ENCODE assay signal across 13 mouse cellular contexts in genomic region chr12:79684338-79684737, GRCm38 (mm10).
DNase-seq lines count a peak whose midpoint lies in the region; ATAC-seq and TF ChIP-seq lines count a peak whose summit lies in the region.
"Had no signal": no experiment of that assay in that cellular context is flagged by ENCODE, and none has a peak within 500 bp of the region (broad histone marks: within the 10 kb centered on the region; RNA-seq: fewer than 3 reads in every experiment).

No protein-coding gene starts in this region.

- H3K36me3 ChIP-seq in intestine, embryonic 16.5 days (ENCODE audit: control insufficient read depth, insufficient read depth, low read length) = no peaks in the 10 kb centered on the region
- no peaks in the 10 kb centered on the region for H3K36me3 ChIP-seq in intestine, embryonic 15.5 days
- H3K36me3 ChIP-seq in midbrain, postnatal 0 days (ENCODE audit: insufficient read depth, low read length) = no peaks in the 10 kb centered on the region
- no peaks in the 10 kb centered on the region for H3K36me3 ChIP-seq in midbrain, embryonic 10.5 days
- H3K36me3 ChIP-seq in limb, embryonic 12.5 days = no peaks in the 10 kb centered on the region
- H3K36me3 ChIP-seq: forebrain, embryonic 15.5 days had no signal

- no peaks in the 10 kb centered on the region for H3K9me3 ChIP-seq in intestine, embryonic 16.5 days (ENCODE audit: control insufficient read depth, low read length)
- no peaks in the 10 kb centered on the region for H3K9me3 ChIP-seq in intestine, embryonic 15.5 days
- H3K9me3 ChIP-seq in midbrain, postnatal 0 days (ENCODE audit: low read length) = no peaks in the 10 kb centered on the region
- no peaks in the 10 kb centered on the region for H3K9me3 ChIP-seq in midbrain, embryonic 10.5 days (replicated peaks)
- no peaks in the 10 kb centered on the region for H3K9me3 ChIP-seq in limb, embryonic 12.5 days
- H3K9me3 ChIP-seq: forebrain, embryonic 15.5 days had no signal

- no peak for ATAC-seq in intestine, embryonic 16.5 days
- no peak for ATAC-seq in intestine, embryonic 15.5 days
- ATAC-seq in midbrain, postnatal 0 days (ENCODE audit: low FRiP score) = no peak
- ATAC-seq in limb, embryonic 12.5 days (ENCODE audit: insufficient number of reproducible peaks, insufficient read depth, low FRiP score, low TSS enrichment, low read depth) = no peak
- ATAC-seq: forebrain, embryonic 15.5 days had no signal

- no peak overlapping the region for H3K4me3 ChIP-seq in intestine, embryonic 16.5 days (ENCODE audit: low read length)
- H3K4me3 ChIP-seq in intestine, embryonic 15.5 days (replicated peaks) = no peak overlapping the region
- no peak overlapping the region for H3K4me3 ChIP-seq in midbrain, postnatal 0 days (ENCODE audit: low read depth, low read length)
- H3K4me3 ChIP-seq in midbrain, embryonic 10.5 days = no peak overlapping the region
- no peak overlapping the region for H3K4me3 ChIP-seq in limb, embryonic 12.5 days (replicated peaks)
- H3K4me3 ChIP-seq: forebrain, embryonic 15.5 days had no signal

- H3K27me3 ChIP-seq in intestine, embryonic 16.5 days (replicated peaks; ENCODE audit: control insufficient read depth, insufficient read depth, low read length) = no peaks in the 10 kb centered on the region
- H3K27me3 ChIP-seq in intestine, embryonic 15.5 days (replicated peaks) = no peaks in the 10 kb centered on the region
- no peaks in the 10 kb centered on the region for H3K27me3 ChIP-seq in midbrain, postnatal 0 days (ENCODE audit: insufficient read depth, low read length)
- no peaks in the 10 kb centered on the region for H3K27me3 ChIP-seq in midbrain, embryonic 10.5 days (ENCODE audit: low read depth, poor library complexity, severe bottlenecking)
- H3K27me3 ChIP-seq in limb, embryonic 12.5 days = no peaks in the 10 kb centered on the region; the same call in 1 of the 2 replicates
- H3K27me3 ChIP-seq: forebrain, embryonic 15.5 days had no signal

- 84% methylated on average over 2 of the region's 2 CpGs for WGBS in intestine, embryonic 16.5 days
- 82% methylated on average over 2 of the region's 2 CpGs for WGBS in intestine, embryonic 15.5 days
- WGBS in midbrain, postnatal 0 days = 88% methylated on average over 2 of the region's 2 CpGs
- WGBS in midbrain, embryonic 10.5 days = 95% methylated on average over 2 of the region's 2 CpGs
- 85% methylated on average over 2 of the region's 2 CpGs for WGBS in limb, embryonic 12.5 days

- H3K4me1 ChIP-seq in intestine, embryonic 16.5 days (ENCODE audit: control insufficient read depth, insufficient read depth, low read length) = peaks cover 15% of the 10 kb centered on the region
- H3K4me1 ChIP-seq in intestine, embryonic 15.5 days (replicated peaks) = peaks cover 32% of the 10 kb centered on the region
- H3K4me1 ChIP-seq in midbrain, postnatal 0 days (ENCODE audit: insufficient read depth, low read length) = no peaks in the 10 kb centered on the region
- H3K4me1 ChIP-seq in midbrain, embryonic 10.5 days = peaks cover 65% of the 10 kb centered on the region
- peaks cover 61% of the 10 kb centered on the region for H3K4me1 ChIP-seq in limb, embryonic 12.5 days (replicated peaks)

- H3K4me2 ChIP-seq in intestine, embryonic 16.5 days (ENCODE audit: low read depth, low read length) = no peak overlapping the region
- no peak overlapping the region for H3K4me2 ChIP-seq in intestine, embryonic 15.5 days (replicated peaks)
- no peak overlapping the region for H3K4me2 ChIP-seq in midbrain, postnatal 0 days (ENCODE audit: low read depth, low read length, poor library complexity, severe bottlenecking)
- no peak overlapping the region for H3K4me2 ChIP-seq in limb, embryonic 12.5 days
- H3K4me2 ChIP-seq: forebrain, embryonic 15.5 days had no signal

- DNase-seq in midbrain, postnatal 0 days (ENCODE audit: low spot score) = no peak
- no peak for DNase-seq in midbrain, embryonic 10.5 days (ENCODE audit: low spot score)
- no peak for DNase-seq in testis, postnatal 10 days (ENCODE audit: low spot score)
- no peak for DNase-seq in frontal cortex, adult 2 months (ENCODE audit: extremely low spot score in 1 of 2, low spot score in 1 of 2)
- DNase-seq: cerebellum, adult 2 months; embryo, embryonic 11 days; heart, postnatal 36 days; kidney, adult 11 months; thymus, postnatal 25 days had no signal

- 0 out of 2 replicates have a peak, but pooled peaks have one; percentile 11 for TF ChIP-seq CTCF in midbrain, postnatal 0 days (IDR thresholded peaks at IDR 0.05)

- H3K27ac ChIP-seq in intestine, embryonic 16.5 days (ENCODE audit: low read length) = peak overlapping the region; percentile 29
- H3K27ac ChIP-seq in intestine, embryonic 15.5 days = no peak overlapping the region
- H3K27ac ChIP-seq in midbrain, postnatal 0 days (ENCODE audit: low read depth, low read length) = no peak overlapping the region
- H3K27ac ChIP-seq in midbrain, embryonic 10.5 days (replicated peaks) = no peak overlapping the region
- peak overlapping the region; percentile 84 for H3K27ac ChIP-seq in limb, embryonic 12.5 days
- H3K27ac ChIP-seq: forebrain, embryonic 15.5 days had no signal

- no peak overlapping the region for H3K9ac ChIP-seq in intestine, embryonic 16.5 days (ENCODE audit: low read depth, low read length)
- H3K9ac ChIP-seq in intestine, embryonic 15.5 days = no peak overlapping the region
- no peak overlapping the region for H3K9ac ChIP-seq in midbrain, postnatal 0 days (replicated peaks; ENCODE audit: low read length, poor library complexity, severe bottlenecking)
- no peak overlapping the region for H3K9ac ChIP-seq in limb, embryonic 12.5 days (replicated peaks)
- H3K9ac ChIP-seq: forebrain, embryonic 15.5 days had no signal

Comparison
In these comparisons a context has a peak if more than half of its experiments do, and no peak if none do; other contexts are left out.
1. H3K27ac ChIP-seq: peak in intestine, embryonic 16.5 days (single experiment) and limb, embryonic 12.5 days (single experiment); none in intestine, embryonic 15.5 days (single experiment), midbrain, postnatal 0 days (single experiment) and midbrain, embryonic 10.5 days (single experiment).